Mouse (Mus musculus): ENCODE results near the gene Aldob. TPM values are rescaled to one million over a fixed set of nuclear protein-coding genes. Genes with fewer than 3 reads are reported as not detected.

The Aldob gene
- polyA plus RNA-seq, 1 experiment from 2014 or later: 0.07 TPM

- no peaks in the 10 kb centered on the region for H3K27me3 ChIP-seq (ENCODE audit: control insufficient read depth, insufficient read depth, low read length)
- H3K4me2 ChIP-seq (ENCODE audit: low read depth, severe bottlenecking): no peak overlapping the region
- DNase-seq (ENCODE audit: low spot score): no peak
- H3K4me3 ChIP-seq (ENCODE audit: low read depth, low read length): no peak overlapping the region
- no peak for ATAC-seq (ENCODE audit: insufficient number of reproducible peaks, low FRiP score, low TSS enrichment, low read depth)
- no peaks in the 10 kb centered on the region for H3K4me1 ChIP-seq (ENCODE audit: control insufficient read depth, insufficient read depth, low read length)
- H3K36me3 ChIP-seq (ENCODE audit: control insufficient read depth, insufficient read depth, low read length): no peaks in the 10 kb centered on the region
- H3K9me3 ChIP-seq (ENCODE audit: control insufficient read depth, low read length): no peaks in the 10 kb centered on the region
- 90% methylated on average over 4 of the region's 4 CpGs for WGBS
- H3K27ac ChIP-seq (replicated peaks; ENCODE audit: low read depth, low read length): no peak overlapping the region
- no peak overlapping the region for H3K9ac ChIP-seq (ENCODE audit: low read length)
Observed at GRCm38 (mm10) chr4:49572194-49572593, 22.8 kb upstream of the Aldob start.

GRCm38 (mm10) chr4:49567613-49568012 is 18.3 kb upstream of the Aldob start:
- Histone ChIP-seq H3K27me3 (ENCODE audit: control insufficient read depth, insufficient read depth, low read length) (no peaks in the 10 kb centered on the region), H3K4me1 (ENCODE audit: control insufficient read depth, insufficient read depth, low read length) (no peaks in the 10 kb centered on the region), H3K4me3 (ENCODE audit: low read depth, low read length) (no peak overlapping the region), H3K9me3 (ENCODE audit: control insufficient read depth, low read length) (no peaks in the 10 kb centered on the region), H3K27ac (replicated peaks; ENCODE audit: low read depth, low read length) (no peak overlapping the region), H3K4me2 (ENCODE audit: low read depth, severe bottlenecking) (no peak overlapping the region), H3K36me3 (ENCODE audit: control insufficient read depth, insufficient read depth, low read length) (no peaks in the 10 kb centered on the region), H3K9ac (ENCODE audit: low read length) (no peak overlapping the region)
- WGBS: 22% methylated on average over 3 of the region's 3 CpGs
- ATAC-seq (ENCODE audit: insufficient number of reproducible peaks, low FRiP score, low TSS enrichment, low read depth) (peak; percentile 67), DNase-seq (ENCODE audit: low spot score) (peak; percentile 52)

- Histone ChIP-seq H3K4me2 (ENCODE audit: low read depth, severe bottlenecking) (no peak overlapping the region), H3K9ac (ENCODE audit: low read length) (no peak overlapping the region), H3K27me3 (ENCODE audit: control insufficient read depth, insufficient read depth, low read length) (no peaks in the 10 kb centered on the region), H3K4me3 (ENCODE audit: low read depth, low read length) (no peak overlapping the region), H3K36me3 (ENCODE audit: control insufficient read depth, insufficient read depth, low read length) (no peaks in the 10 kb centered on the region), H3K9me3 (ENCODE audit: control insufficient read depth, low read length) (no peaks in the 10 kb centered on the region), H3K27ac (replicated peaks; ENCODE audit: low read depth, low read length) (no peak overlapping the region), H3K4me1 (ENCODE audit: control insufficient read depth, insufficient read depth, low read length) (no peaks in the 10 kb centered on the region)
- DNase-seq (ENCODE audit: low spot score): no peak
- 73% methylated on average over 20 of the region's 20 CpGs for WGBS
- no peak for ATAC-seq (ENCODE audit: insufficient number of reproducible peaks, low FRiP score, low TSS enrichment, low read depth)
Observed at GRCm38 (mm10) chr4:49559915-49560772, 10.8 kb upstream of the Aldob start.

DNA sequence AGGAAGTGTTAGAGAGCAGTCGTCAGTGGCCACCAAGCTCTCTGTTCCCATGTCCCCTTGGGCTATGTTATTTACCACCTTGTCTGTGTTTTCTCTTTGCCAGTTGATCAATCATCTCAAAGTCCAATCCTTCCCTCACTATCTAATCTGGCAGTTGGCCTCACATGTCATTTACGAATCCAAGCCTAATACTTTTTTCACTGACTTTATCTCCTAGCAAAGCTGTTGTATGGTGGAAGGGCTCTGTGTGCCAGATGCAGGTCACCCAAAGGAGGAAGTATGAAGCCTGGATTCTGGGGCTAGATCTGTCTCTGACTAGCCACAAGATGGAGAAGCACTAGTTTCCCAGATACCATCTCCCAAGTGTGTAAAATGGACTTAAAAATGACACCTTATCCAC is 8.8 kb upstream of the Aldob start:
- no peak overlapping the region for H3K4me3 ChIP-seq (ENCODE audit: low read depth, low read length)
- H3K27me3 ChIP-seq (ENCODE audit: control insufficient read depth, insufficient read depth, low read length): no peaks in the 10 kb centered on the region
- H3K36me3 ChIP-seq (ENCODE audit: control insufficient read depth, insufficient read depth, low read length): no peaks in the 10 kb centered on the region
- no peak overlapping the region for H3K27ac ChIP-seq (replicated peaks; ENCODE audit: low read depth, low read length)
- H3K9ac ChIP-seq (ENCODE audit: low read length): no peak overlapping the region
- H3K4me1 ChIP-seq (ENCODE audit: control insufficient read depth, insufficient read depth, low read length): no peaks in the 10 kb centered on the region
- WGBS: 62% methylated on average over 2 of the region's 2 CpGs
- H3K9me3 ChIP-seq (ENCODE audit: control insufficient read depth, low read length): no peaks in the 10 kb centered on the region
- ATAC-seq (ENCODE audit: insufficient number of reproducible peaks, low FRiP score, low TSS enrichment, low read depth) (no peak), DNase-seq (ENCODE audit: low spot score) (no peak)
- no peak overlapping the region for H3K4me2 ChIP-seq (ENCODE audit: low read depth, severe bottlenecking)

DNA sequence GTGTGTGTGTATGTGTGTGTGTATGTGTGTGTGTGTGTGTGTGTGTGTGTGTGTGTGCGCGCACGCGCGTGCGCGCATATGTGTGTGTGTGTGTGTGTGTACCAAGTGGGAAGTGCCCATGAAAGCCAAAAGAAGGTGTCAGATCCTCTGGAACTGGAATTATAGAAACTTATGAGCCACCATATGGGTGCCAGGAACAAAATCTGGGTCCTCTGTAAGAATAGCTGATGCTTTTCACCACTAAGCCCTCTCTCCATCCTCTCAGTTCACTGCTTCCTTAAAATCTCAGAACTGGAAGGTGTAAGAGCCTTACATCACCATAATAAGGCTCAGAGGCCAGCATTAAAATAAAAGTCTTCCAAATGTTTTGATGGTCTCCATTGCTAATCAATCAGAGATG is 8.0 kb upstream of the Aldob start:
- no peaks in the 10 kb centered on the region for H3K4me1 ChIP-seq (ENCODE audit: control insufficient read depth, insufficient read depth, low read length)
- H3K36me3 ChIP-seq (ENCODE audit: control insufficient read depth, insufficient read depth, low read length): no peaks in the 10 kb centered on the region
- H3K9ac ChIP-seq (ENCODE audit: low read length): no peak overlapping the region
- ATAC-seq (ENCODE audit: insufficient number of reproducible peaks, low FRiP score, low TSS enrichment, low read depth) (no peak), DNase-seq (ENCODE audit: low spot score) (no peak)
- H3K9me3 ChIP-seq (ENCODE audit: control insufficient read depth, low read length): no peaks in the 10 kb centered on the region
- 99% methylated on average over 7 of the region's 7 CpGs for WGBS
- H3K27me3 ChIP-seq (ENCODE audit: control insufficient read depth, insufficient read depth, low read length): no peaks in the 10 kb centered on the region
- H3K4me2 ChIP-seq (ENCODE audit: low read depth, severe bottlenecking): no peak overlapping the region
- H3K27ac ChIP-seq (replicated peaks; ENCODE audit: low read depth, low read length): no peak overlapping the region
- H3K4me3 ChIP-seq (ENCODE audit: low read depth, low read length): no peak overlapping the region

DNA sequence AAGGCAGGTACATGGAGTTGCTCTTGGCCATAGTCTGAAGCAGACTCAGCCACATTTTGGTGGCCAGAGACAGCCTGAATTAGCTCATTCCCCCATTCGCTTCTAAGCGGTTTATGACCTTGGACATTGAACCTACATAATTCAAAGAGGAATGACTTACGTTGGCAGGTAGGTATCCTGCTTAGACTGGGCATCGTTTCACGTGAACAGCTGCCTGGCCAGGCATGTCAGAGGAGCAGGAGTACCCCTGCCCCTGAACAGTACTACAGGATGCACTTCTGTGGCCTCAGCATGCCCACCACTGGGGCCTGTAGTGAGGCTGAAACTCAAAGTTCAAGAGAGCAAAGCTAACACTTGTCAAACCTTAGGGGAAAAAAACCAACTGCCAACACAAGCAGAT is 4.0 kb upstream of the Aldob start:
- no peak for ATAC-seq (ENCODE audit: insufficient number of reproducible peaks, low FRiP score, low TSS enrichment, low read depth)
- no peak overlapping the region for H3K27ac ChIP-seq (replicated peaks; ENCODE audit: low read depth, low read length)
- 85% methylated on average over 5 of the region's 5 CpGs for WGBS

GRCm38 (mm10) chr4:49547544-49548219 is 1.7 kb downstream of the Aldob start:
- 83% methylated on average over 7 of the region's 7 CpGs for WGBS
- Histone ChIP-seq H3K4me1 (ENCODE audit: control insufficient read depth, insufficient read depth, low read length) (no peaks in the 10 kb centered on the region), H3K4me2 (ENCODE audit: low read depth, severe bottlenecking) (no peak overlapping the region), H3K4me3 (ENCODE audit: low read depth, low read length) (no peak overlapping the region), H3K9me3 (ENCODE audit: control insufficient read depth, low read length) (no peaks in the 10 kb centered on the region), H3K27ac (replicated peaks; ENCODE audit: low read depth, low read length) (no peak overlapping the region), H3K36me3 (ENCODE audit: control insufficient read depth, insufficient read depth, low read length) (no peaks in the 10 kb centered on the region), H3K27me3 (ENCODE audit: control insufficient read depth, insufficient read depth, low read length) (no peaks in the 10 kb centered on the region), H3K9ac (ENCODE audit: low read length) (no peak overlapping the region)
- ATAC-seq (ENCODE audit: insufficient number of reproducible peaks, low FRiP score, low TSS enrichment, low read depth) (no peak), DNase-seq (ENCODE audit: low spot score) (no peak)

More for the DNA sequence above, 4.0 kb upstream of the Aldob start:
- H3K4me1 ChIP-seq (ENCODE audit: control insufficient read depth, insufficient read depth, low read length): no peaks in the 10 kb centered on the region
- DNase-seq (ENCODE audit: low spot score): no peak
- H3K9me3 ChIP-seq (ENCODE audit: control insufficient read depth, low read length): no peaks in the 10 kb centered on the region
- no peak overlapping the region for H3K4me2 ChIP-seq (ENCODE audit: low read depth, severe bottlenecking)
- no peaks in the 10 kb centered on the region for H3K27me3 ChIP-seq (ENCODE audit: control insufficient read depth, insufficient read depth, low read length)
- H3K4me3 ChIP-seq (ENCODE audit: low read depth, low read length): no peak overlapping the region
- H3K36me3 ChIP-seq (ENCODE audit: control insufficient read depth, insufficient read depth, low read length): no peaks in the 10 kb centered on the region
- H3K9ac ChIP-seq (ENCODE audit: low read length): no peak overlapping the region

- ATAC-seq (ENCODE audit: insufficient number of reproducible peaks, low FRiP score, low TSS enrichment, low read depth): no peak
- H3K4me3 ChIP-seq (ENCODE audit: low read depth, low read length): no peak overlapping the region
- no peaks in the 10 kb centered on the region for H3K4me1 ChIP-seq (ENCODE audit: control insufficient read depth, insufficient read depth, low read length)
- no peak for DNase-seq (ENCODE audit: low spot score)
- no peaks in the 10 kb centered on the region for H3K36me3 ChIP-seq (ENCODE audit: control insufficient read depth, insufficient read depth, low read length)
- no peak overlapping the region for H3K27ac ChIP-seq (replicated peaks; ENCODE audit: low read depth, low read length)
- H3K9ac ChIP-seq (ENCODE audit: low read length): no peak overlapping the region
- H3K9me3 ChIP-seq (ENCODE audit: control insufficient read depth, low read length): no peaks in the 10 kb centered on the region
- no peak overlapping the region for H3K4me2 ChIP-seq (ENCODE audit: low read depth, severe bottlenecking)
- WGBS: 77% methylated on average over 6 of the region's 6 CpGs
- H3K27me3 ChIP-seq (ENCODE audit: control insufficient read depth, insufficient read depth, low read length): no peaks in the 10 kb centered on the region
Observed at GRCm38 (mm10) chr4:49546873-49547543, 2.3 kb downstream of the Aldob start.

Data from limb, embryonic 11.5 days (tissue).